Mouse (Mus musculus): Measurements from ENCODE around the gene Tm6sf2. TPM values are rescaled to one million over a fixed set of nuclear protein-coding genes. Genes with fewer than 3 reads are reported as not detected.
"Not testable (repeated sequence)": the region's sequence is repeated elsewhere in the genome, so short reads cannot be mapped to it uniquely, and the experiment has no call there.

Tm6sf2 gene
- polyA plus RNA-seq, 1 experiment from 2014 or later, result 1.2 TPM

- not testable (repeated sequence) for H3K9ac ChIP-seq (replicated peaks; ENCODE audit: low read depth, low read length); H3K27ac ChIP-seq (ENCODE audit: low read length); H3K9me3 ChIP-seq (ENCODE audit: control insufficient read depth, low read length); H3K27me3 ChIP-seq (replicated peaks; ENCODE audit: control insufficient read depth, insufficient read depth, low read length); H3K4me2 ChIP-seq (ENCODE audit: low read length); H3K4me1 ChIP-seq (replicated peaks; ENCODE audit: control insufficient read depth, insufficient read depth, low read length); H3K4me3 ChIP-seq (replicated peaks; ENCODE audit: low read length); ATAC-seq
- WGBS, result 93% methylated on average over 5 of the region's 5 CpGs
- H3K36me3 ChIP-seq (ENCODE audit: control insufficient read depth, insufficient read depth), result peaks cover 27% of the 10 kb centered on the region
Observed at GRCm38 (mm10) chr8:70050434-70050833, 22.3 kb upstream of the Tm6sf2 start.

DNA sequence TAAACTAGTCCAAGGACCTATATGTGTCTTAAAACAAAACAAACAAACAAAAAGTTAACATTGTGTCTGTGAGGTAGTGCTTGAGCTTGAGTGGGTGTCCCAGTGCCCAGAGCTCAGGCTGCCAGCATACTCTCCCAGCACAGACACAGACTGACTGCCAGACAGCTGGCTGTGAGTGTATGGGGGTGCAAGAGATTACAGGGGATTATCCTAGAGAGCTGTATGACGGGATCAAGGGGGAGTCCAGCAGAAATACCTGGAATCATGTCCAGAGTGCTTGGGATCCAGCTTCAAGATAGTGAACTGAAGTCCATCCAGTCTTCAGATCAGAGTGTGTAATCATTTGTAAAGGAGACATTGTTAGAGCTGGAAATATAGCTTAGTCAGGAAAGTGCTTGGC is 15.0 kb upstream of the Tm6sf2 start:
- Histone ChIP-seq H3K4me3 (replicated peaks; ENCODE audit: low read length) (no peak overlapping the region), H3K4me2 (ENCODE audit: low read length) (no peak overlapping the region), H3K36me3 (ENCODE audit: control insufficient read depth, insufficient read depth) (peaks cover 42% of the 10 kb centered on the region), H3K9ac (replicated peaks; ENCODE audit: low read depth, low read length) (no peak overlapping the region), H3K27ac (ENCODE audit: low read length) (no peak overlapping the region), H3K9me3 (ENCODE audit: control insufficient read depth, low read length) (no peaks in the 10 kb centered on the region), H3K27me3 (replicated peaks; ENCODE audit: control insufficient read depth, insufficient read depth, low read length) (no peaks in the 10 kb centered on the region), H3K4me1 (replicated peaks; ENCODE audit: control insufficient read depth, insufficient read depth, low read length) (no peaks in the 10 kb centered on the region)
- WGBS, result 72% methylated on average over 1 of the region's 1 CpGs
- ATAC-seq, result no peak

GRCm38 (mm10) chr8:70071836-70072440 is 786 bp upstream of the Tm6sf2 start:
- Histone ChIP-seq H3K9ac (replicated peaks; ENCODE audit: low read depth, low read length) (no peak overlapping the region), H3K27me3 (replicated peaks; ENCODE audit: control insufficient read depth, insufficient read depth, low read length) (no peaks in the 10 kb centered on the region), H3K4me3 (replicated peaks; ENCODE audit: low read length) (no peak overlapping the region), H3K4me1 (replicated peaks; ENCODE audit: control insufficient read depth, insufficient read depth, low read length) (no peaks in the 10 kb centered on the region), H3K4me2 (ENCODE audit: low read length) (no peak overlapping the region), H3K27ac (ENCODE audit: low read length) (no peak overlapping the region), H3K36me3 (ENCODE audit: control insufficient read depth, insufficient read depth) (peaks cover 23% of the 10 kb centered on the region), H3K9me3 (ENCODE audit: control insufficient read depth, low read length) (no peaks in the 10 kb centered on the region)
- no peak for ATAC-seq
- WGBS, result 89% methylated on average over 2 of the region's 2 CpGs

- ATAC-seq, result no peak
- Histone ChIP-seq H3K9ac (replicated peaks; ENCODE audit: low read depth, low read length) (no peak overlapping the region), H3K9me3 (ENCODE audit: control insufficient read depth, low read length) (no peaks in the 10 kb centered on the region), H3K27me3 (replicated peaks; ENCODE audit: control insufficient read depth, insufficient read depth, low read length) (no peaks in the 10 kb centered on the region), H3K27ac (ENCODE audit: low read length) (no peak overlapping the region), H3K4me2 (ENCODE audit: low read length) (no peak overlapping the region), H3K4me1 (replicated peaks; ENCODE audit: control insufficient read depth, insufficient read depth, low read length) (no peaks in the 10 kb centered on the region), H3K36me3 (ENCODE audit: control insufficient read depth, insufficient read depth) (peaks cover 22% of the 10 kb centered on the region), H3K4me3 (replicated peaks; ENCODE audit: low read length) (no peak overlapping the region)
- WGBS, result 61% methylated on average over 8 of the region's 8 CpGs
Observed at GRCm38 (mm10) chr8:70073120-70073519, 396 bp downstream of the Tm6sf2 start.

DNA sequence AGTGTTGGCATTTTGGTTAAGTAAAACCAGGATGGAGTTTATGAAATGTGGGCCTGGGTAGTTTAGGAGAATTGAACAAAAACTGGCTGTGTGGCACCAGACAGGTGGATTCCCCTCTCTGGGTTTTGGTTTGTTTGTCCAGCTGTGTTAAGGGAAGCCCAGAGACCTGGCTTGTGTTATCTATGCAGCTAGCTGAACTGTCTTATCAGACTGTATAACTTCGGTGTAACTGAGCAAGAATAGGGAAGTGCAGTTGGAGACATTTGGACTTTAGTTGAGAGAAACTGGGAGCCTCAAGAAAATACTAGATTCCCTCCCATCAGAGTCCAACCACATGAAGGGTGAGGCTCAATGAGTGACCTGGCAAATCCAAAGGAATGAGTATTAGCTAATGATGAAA is 958 bp downstream of the Tm6sf2 start:
- H3K9ac ChIP-seq (replicated peaks; ENCODE audit: low read depth, low read length), result no peak overlapping the region
- no peak overlapping the region for H3K4me3 ChIP-seq (replicated peaks; ENCODE audit: low read length)
- WGBS, result 90% methylated on average over 1 of the region's 1 CpGs
- H3K9me3 ChIP-seq (ENCODE audit: control insufficient read depth, low read length), result no peaks in the 10 kb centered on the region
- H3K4me2 ChIP-seq (ENCODE audit: low read length), result no peak overlapping the region
- H3K27ac ChIP-seq (ENCODE audit: low read length), result no peak overlapping the region
- H3K27me3 ChIP-seq (replicated peaks; ENCODE audit: control insufficient read depth, insufficient read depth, low read length), result no peaks in the 10 kb centered on the region
- ATAC-seq, result no peak
- no peaks in the 10 kb centered on the region for H3K4me1 ChIP-seq (replicated peaks; ENCODE audit: control insufficient read depth, insufficient read depth, low read length)
- H3K36me3 ChIP-seq (ENCODE audit: control insufficient read depth, insufficient read depth), result peaks cover 18% of the 10 kb centered on the region

DNA sequence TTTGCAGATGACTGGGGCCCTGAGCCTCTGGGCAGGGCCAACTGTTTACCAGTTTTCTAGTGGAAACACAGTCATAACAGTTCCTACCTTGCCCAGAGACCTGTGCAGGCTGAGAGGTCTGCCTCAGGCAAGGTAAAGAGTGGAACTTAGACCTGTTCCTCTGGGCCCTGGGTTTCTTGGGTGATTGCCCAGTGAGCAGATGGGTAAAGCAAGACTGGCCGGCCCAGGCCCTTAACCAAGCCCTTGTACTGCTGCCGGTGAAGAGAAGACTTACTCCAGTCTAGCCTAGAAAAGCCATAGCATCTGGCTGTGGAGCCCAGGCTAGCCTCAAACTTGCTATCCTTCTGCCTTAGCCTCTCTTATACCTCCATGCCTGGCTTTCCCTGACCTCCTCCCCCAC is 9.3 kb downstream of the Tm6sf2 start:
- Histone ChIP-seq H3K27ac (ENCODE audit: low read length) (no peak overlapping the region), H3K9ac (replicated peaks; ENCODE audit: low read depth, low read length) (no peak overlapping the region), H3K4me2 (ENCODE audit: low read length) (no peak overlapping the region), H3K4me1 (replicated peaks; ENCODE audit: control insufficient read depth, insufficient read depth, low read length) (peaks cover 19% of the 10 kb centered on the region), H3K9me3 (ENCODE audit: control insufficient read depth, low read length) (no peaks in the 10 kb centered on the region), H3K27me3 (replicated peaks; ENCODE audit: control insufficient read depth, insufficient read depth, low read length) (peaks cover 48% of the 10 kb centered on the region), H3K4me3 (replicated peaks; ENCODE audit: low read length) (no peak overlapping the region), H3K36me3 (ENCODE audit: control insufficient read depth, insufficient read depth) (no peaks in the 10 kb centered on the region)
- no peak for ATAC-seq
- 98% methylated on average over 2 of the region's 2 CpGs for WGBS

GRCm38 (mm10) chr8:70083285-70083684 is 10.6 kb downstream of the Tm6sf2 start, which contains the start of gene Hapln4:
Hapln4 (plus strand) TSS chr8:70083457.
- Histone ChIP-seq H3K27ac (ENCODE audit: low read length) (no peak within 1 kb of the TSS), H3K27me3 (replicated peaks; ENCODE audit: control insufficient read depth, insufficient read depth, low read length) (peaks cover 60% of the 10 kb centered on the region), H3K9ac (replicated peaks; ENCODE audit: low read depth, low read length) (peak within 1 kb of the TSS; percentile 26), H3K36me3 (ENCODE audit: control insufficient read depth, insufficient read depth) (no peaks in the 10 kb centered on the region), H3K9me3 (ENCODE audit: control insufficient read depth, low read length) (no peaks in the 10 kb centered on the region), H3K4me2 (ENCODE audit: low read length) (peak within 1 kb of the TSS; percentile 86), H3K4me3 (replicated peaks; ENCODE audit: low read length) (peak within 1 kb of the TSS; percentile 46), H3K4me1 (replicated peaks; ENCODE audit: control insufficient read depth, insufficient read depth, low read length) (peaks cover 27% of the 10 kb centered on the region)
- no peak for ATAC-seq
- 0% methylated on average over 26 of the region's 26 CpGs for WGBS

DNA sequence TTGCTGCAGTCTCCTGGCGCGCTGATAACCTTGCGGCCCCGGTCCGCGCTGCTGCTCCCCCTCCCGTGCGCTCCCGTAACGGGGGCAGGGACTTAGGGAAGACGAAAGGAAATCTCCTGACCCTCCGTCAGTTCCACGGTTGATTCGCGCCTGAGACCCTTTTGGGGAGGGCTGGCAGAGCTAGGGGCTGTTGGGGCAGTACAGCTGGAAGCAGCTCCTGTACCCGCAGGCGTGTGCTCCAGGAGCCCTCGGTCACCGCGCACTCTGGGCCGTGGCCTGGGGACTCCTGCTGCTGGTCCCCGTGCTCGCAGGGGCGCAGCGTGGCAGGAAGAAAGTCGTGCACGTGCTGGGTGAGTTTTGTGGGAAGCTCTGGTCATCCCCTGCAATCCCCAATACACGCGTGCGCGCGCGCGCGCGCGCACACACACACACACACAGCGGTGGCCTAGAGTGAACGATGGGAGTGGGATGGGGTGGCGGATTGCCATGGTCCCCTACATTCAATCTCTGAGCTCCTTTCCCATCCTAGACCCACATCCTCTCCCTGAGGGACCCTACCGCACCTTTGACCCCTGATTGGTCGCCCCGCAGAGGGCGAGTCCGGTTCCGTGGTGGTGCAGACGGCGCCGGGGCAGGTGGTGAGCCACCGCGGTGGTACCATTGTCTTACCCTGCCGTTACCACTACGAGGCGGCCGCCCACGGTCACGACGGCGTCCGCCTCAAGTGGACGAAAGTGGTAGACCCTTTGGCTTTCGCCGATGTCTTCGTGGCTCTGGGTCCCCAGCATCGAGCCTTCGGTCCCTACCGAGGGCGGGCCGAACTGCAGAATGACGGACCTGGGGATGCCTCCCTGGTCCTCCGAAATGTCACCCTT is 11.7 kb downstream of the Tm6sf2 start:
- peak overlapping the region; percentile 26 for H3K9ac ChIP-seq (replicated peaks; ENCODE audit: low read depth, low read length)
- peak overlapping the region; percentile 86 for H3K4me2 ChIP-seq (ENCODE audit: low read length)
- no peak overlapping the region for H3K27ac ChIP-seq (ENCODE audit: low read length)
- under 1% methylated on average over 71 of the region's 71 CpGs for WGBS
- H3K9me3 ChIP-seq (ENCODE audit: control insufficient read depth, low read length), result no peaks in the 10 kb centered on the region
- H3K4me3 ChIP-seq (replicated peaks; ENCODE audit: low read length), result peak overlapping the region; percentile 46
- peaks cover 68% of the 10 kb centered on the region for H3K27me3 ChIP-seq (replicated peaks; ENCODE audit: control insufficient read depth, insufficient read depth, low read length)
- no peak for ATAC-seq
- H3K4me1 ChIP-seq (replicated peaks; ENCODE audit: control insufficient read depth, insufficient read depth, low read length), result peaks cover 27% of the 10 kb centered on the region
- H3K36me3 ChIP-seq (ENCODE audit: control insufficient read depth, insufficient read depth), result no peaks in the 10 kb centered on the region

DNA sequence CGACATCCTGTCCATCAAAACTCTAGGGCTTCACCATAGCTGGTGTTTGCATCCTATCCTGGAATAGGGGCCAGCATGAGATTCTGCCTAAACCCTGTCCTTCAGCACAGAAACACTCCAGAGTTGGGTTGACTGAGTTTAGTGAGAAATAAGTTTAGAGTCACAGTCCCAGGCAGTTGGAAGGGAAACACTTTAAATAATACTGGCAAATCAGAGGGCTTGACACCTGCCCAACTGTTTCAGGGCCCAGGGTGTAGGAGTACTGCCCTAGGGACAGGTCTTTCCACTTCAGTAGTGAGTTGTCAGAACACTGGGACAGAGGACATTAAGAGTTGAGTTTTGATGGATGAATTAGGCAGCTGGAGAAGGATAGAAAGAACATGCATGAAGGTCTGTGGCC is 13.4 kb downstream of the Tm6sf2 start:
- no peak for ATAC-seq
- H3K27ac ChIP-seq (ENCODE audit: low read length), result no peak overlapping the region
- H3K9ac ChIP-seq (replicated peaks; ENCODE audit: low read depth, low read length), result no peak overlapping the region
- no peak overlapping the region for H3K4me3 ChIP-seq (replicated peaks; ENCODE audit: low read length)
- H3K4me1 ChIP-seq (replicated peaks; ENCODE audit: control insufficient read depth, insufficient read depth, low read length), result peaks cover 27% of the 10 kb centered on the region
- 31% methylated on average over 1 of the region's 1 CpGs for WGBS
- H3K36me3 ChIP-seq (ENCODE audit: control insufficient read depth, insufficient read depth), result no peaks in the 10 kb centered on the region
- peaks cover 68% of the 10 kb centered on the region for H3K27me3 ChIP-seq (replicated peaks; ENCODE audit: control insufficient read depth, insufficient read depth, low read length)
- H3K4me2 ChIP-seq (ENCODE audit: low read length), result no peak overlapping the region
- H3K9me3 ChIP-seq (ENCODE audit: control insufficient read depth, low read length), result no peaks in the 10 kb centered on the region

All from forebrain, embryonic 16.5 days (tissue).